Mouse (Mus musculus): Measurements from ENCODE around the gene Tubd1. TPM values are rescaled to one million over a fixed set of nuclear protein-coding genes. Genes with fewer than 3 reads are reported as not detected.

Tubd1 gene
- 4.7 and 5.9 TPM in 2 replicates for polyA plus RNA-seq (2015; fragmentation: Nextera tagmentation; extraction: Ambion mirVana)

- Histone ChIP-seq H3K9ac (ENCODE audit: low read depth, low read length) (peak within 1 kb of the TSS; percentile 95), H3K36me3 (ENCODE audit: control insufficient read depth, insufficient read depth) (peaks cover 11% of the 10 kb centered on the region; the same call in 1 of the 2 replicates), H3K4me3 (ENCODE audit: low read depth, low read length) (peak within 1 kb of the TSS; percentile 85), H3K4me2 (replicated peaks; ENCODE audit: low read depth) (peak within 1 kb of the TSS; percentile 80), H3K4me1 (replicated peaks; ENCODE audit: control insufficient read depth, insufficient read depth, low read length) (no peaks in the 10 kb centered on the region), H3K27me3 (replicated peaks; ENCODE audit: control insufficient read depth, insufficient read depth, low read length) (no peaks in the 10 kb centered on the region), H3K27ac (ENCODE audit: low read depth, low read length) (peak within 1 kb of the TSS; percentile 91), H3K9me3 (ENCODE audit: control insufficient read depth) (no peaks in the 10 kb centered on the region)
- under 1% methylated on average over 43 of the region's 43 CpGs for WGBS
- TF ChIP-seq CTCF (IDR thresholded peaks at IDR 0.05; ENCODE audit: low read depth), result no peak
- peak; percentile 98 for ATAC-seq
Observed at GRCm38 (mm10) chr11:86544639-86545299, at the start of gene Tubd1, which contains the start of gene Rps6kb1. Gene Tubd1 (plus strand): TSS chr11:86544991. Gene Rps6kb1 (minus strand): TSS chr11:86544805.

- Histone ChIP-seq H3K9me3 (ENCODE audit: control insufficient read depth) (no peaks in the 10 kb centered on the region), H3K4me2 (replicated peaks; ENCODE audit: low read depth) (no peak overlapping the region), H3K36me3 (ENCODE audit: control insufficient read depth, insufficient read depth) (peaks cover 48% of the 10 kb centered on the region), H3K4me3 (ENCODE audit: low read depth, low read length) (no peak overlapping the region), H3K27me3 (replicated peaks; ENCODE audit: control insufficient read depth, insufficient read depth, low read length) (no peaks in the 10 kb centered on the region), H3K4me1 (replicated peaks; ENCODE audit: control insufficient read depth, insufficient read depth, low read length) (no peaks in the 10 kb centered on the region), H3K27ac (ENCODE audit: low read depth, low read length) (no peak overlapping the region), H3K9ac (ENCODE audit: low read depth, low read length) (no peak overlapping the region)
- no peak for ATAC-seq
- no peak for TF ChIP-seq CTCF (IDR thresholded peaks at IDR 0.05; ENCODE audit: low read depth)
- WGBS, result 96% methylated on average over 1 of the region's 1 CpGs
Observed at GRCm38 (mm10) chr11:86497356-86497755, 47.4 kb upstream of the Tubd1 start.

- H3K27ac ChIP-seq (ENCODE audit: low read depth, low read length), result no peak overlapping the region
- H3K4me1 ChIP-seq (replicated peaks; ENCODE audit: control insufficient read depth, insufficient read depth, low read length), result no peaks in the 10 kb centered on the region
- TF ChIP-seq CTCF (IDR thresholded peaks at IDR 0.05; ENCODE audit: low read depth), result peak; percentile 53
- no peaks in the 10 kb centered on the region for H3K9me3 ChIP-seq (ENCODE audit: control insufficient read depth)
- no peak for ATAC-seq
- H3K4me3 ChIP-seq (ENCODE audit: low read depth, low read length), result no peak overlapping the region
- H3K4me2 ChIP-seq (replicated peaks; ENCODE audit: low read depth), result no peak overlapping the region
- H3K36me3 ChIP-seq (ENCODE audit: control insufficient read depth, insufficient read depth), result peaks cover 49% of the 10 kb centered on the region
- no peak overlapping the region for H3K9ac ChIP-seq (ENCODE audit: low read depth, low read length)
- WGBS, result 79% methylated on average over 3 of the region's 3 CpGs
- no peaks in the 10 kb centered on the region for H3K27me3 ChIP-seq (replicated peaks; ENCODE audit: control insufficient read depth, insufficient read depth, low read length)
Observed at GRCm38 (mm10) chr11:86497908-86498307, 46.9 kb upstream of the Tubd1 start.

- WGBS, result 68% methylated on average over 1 of the region's 1 CpGs
- Histone ChIP-seq H3K27me3 (replicated peaks; ENCODE audit: control insufficient read depth, insufficient read depth, low read length) (no peaks in the 10 kb centered on the region), H3K9ac (ENCODE audit: low read depth, low read length) (no peak overlapping the region), H3K27ac (ENCODE audit: low read depth, low read length) (no peak overlapping the region), H3K4me1 (replicated peaks; ENCODE audit: control insufficient read depth, insufficient read depth, low read length) (no peaks in the 10 kb centered on the region), H3K4me3 (ENCODE audit: low read depth, low read length) (no peak overlapping the region), H3K9me3 (ENCODE audit: control insufficient read depth) (no peaks in the 10 kb centered on the region), H3K36me3 (ENCODE audit: control insufficient read depth, insufficient read depth) (peaks cover 51% of the 10 kb centered on the region), H3K4me2 (replicated peaks; ENCODE audit: low read depth) (no peak overlapping the region)
- TF ChIP-seq CTCF (IDR thresholded peaks at IDR 0.05; ENCODE audit: low read depth), result no peak
- ATAC-seq, result no peak
Observed at GRCm38 (mm10) chr11:86500795-86501194, 44.0 kb upstream of the Tubd1 start.

- Histone ChIP-seq H3K36me3 (ENCODE audit: control insufficient read depth, insufficient read depth) (peaks cover 57% of the 10 kb centered on the region), H3K9ac (ENCODE audit: low read depth, low read length) (no peak overlapping the region), H3K27ac (ENCODE audit: low read depth, low read length) (no peak overlapping the region), H3K4me2 (replicated peaks; ENCODE audit: low read depth) (no peak overlapping the region), H3K27me3 (replicated peaks; ENCODE audit: control insufficient read depth, insufficient read depth, low read length) (no peaks in the 10 kb centered on the region), H3K4me3 (ENCODE audit: low read depth, low read length) (no peak overlapping the region), H3K9me3 (ENCODE audit: control insufficient read depth) (no peaks in the 10 kb centered on the region), H3K4me1 (replicated peaks; ENCODE audit: control insufficient read depth, insufficient read depth, low read length) (no peaks in the 10 kb centered on the region)
- TF ChIP-seq CTCF (IDR thresholded peaks at IDR 0.05; ENCODE audit: low read depth), result no peak
- no peak for ATAC-seq
- 86% methylated on average over 2 of the region's 2 CpGs for WGBS
Observed at GRCm38 (mm10) chr11:86503121-86503520, 41.7 kb upstream of the Tubd1 start.

GRCm38 (mm10) chr11:86507334-86507733 lies 37.5 kb upstream of the Tubd1 start:
- WGBS, result 41% methylated on average over 2 of the region's 2 CpGs
- ATAC-seq, result no peak

More at GRCm38 (mm10) chr11:86507334-86507733, 37.5 kb upstream of the Tubd1 start:
- no peaks in the 10 kb centered on the region for H3K27me3 ChIP-seq (replicated peaks; ENCODE audit: control insufficient read depth, insufficient read depth, low read length)
- no peaks in the 10 kb centered on the region for H3K9me3 ChIP-seq (ENCODE audit: control insufficient read depth)
- H3K36me3 ChIP-seq (ENCODE audit: control insufficient read depth, insufficient read depth), result peaks cover 70% of the 10 kb centered on the region
- no peak for TF ChIP-seq CTCF (IDR thresholded peaks at IDR 0.05; ENCODE audit: low read depth)
- no peak overlapping the region for H3K27ac ChIP-seq (ENCODE audit: low read depth, low read length)
- H3K9ac ChIP-seq (ENCODE audit: low read depth, low read length), result no peak overlapping the region
- no peak overlapping the region for H3K4me3 ChIP-seq (ENCODE audit: low read depth, low read length)
- H3K4me2 ChIP-seq (replicated peaks; ENCODE audit: low read depth), result no peak overlapping the region
- H3K4me1 ChIP-seq (replicated peaks; ENCODE audit: control insufficient read depth, insufficient read depth, low read length), result no peaks in the 10 kb centered on the region

Data from intestine, postnatal 0 days (tissue).